Mouse (Mus musculus) thymus, adult 2 months (tissue): ENCODE results near the gene Enox1.

Source experiments
- CTCF ChIP-seq: fragments of 200-500 bp; IDR thresholded peaks from 2 replicates; pipeline ENCODE4 v1.5.1; 2012; ENCODE audit warnings: mild to moderate bottlenecking, control low read depth, low read length, moderate library complexity, borderline replicate concordance; ENCODE audit not compliant: control insufficient read depth, poor library complexity, insufficient read depth; ENCODE audit errors: extremely low read depth
- POLR2A ChIP-seq: fragments of 200-500 bp; IDR thresholded peaks from 2 replicates; pipeline ENCODE4 v1.6.1; 2012; ENCODE audit warnings: mild to moderate bottlenecking, low read length, control low read depth, moderate library complexity; ENCODE audit not compliant: control insufficient read depth, poor library complexity, insufficient read depth; ENCODE audit errors: extremely low read depth

- TF ChIP-seq CTCF (no peak), POLR2A (no peak)
Observed at GRCm38 (mm10) chr14:77668096-77668495, 511.5 kb downstream of the Enox1 start.
